Mouse (Mus musculus) brain, embryonic 18.5 days (tissue): ENCODE results near the gene Prkcg.

Source experiments
- DNase-seq: peaks from one replicate; pipeline ENCODE4 v3.0.0-alpha.2; 2012; ENCODE audit warnings: low read depth, low spot score

The Prkcg gene

DNA sequence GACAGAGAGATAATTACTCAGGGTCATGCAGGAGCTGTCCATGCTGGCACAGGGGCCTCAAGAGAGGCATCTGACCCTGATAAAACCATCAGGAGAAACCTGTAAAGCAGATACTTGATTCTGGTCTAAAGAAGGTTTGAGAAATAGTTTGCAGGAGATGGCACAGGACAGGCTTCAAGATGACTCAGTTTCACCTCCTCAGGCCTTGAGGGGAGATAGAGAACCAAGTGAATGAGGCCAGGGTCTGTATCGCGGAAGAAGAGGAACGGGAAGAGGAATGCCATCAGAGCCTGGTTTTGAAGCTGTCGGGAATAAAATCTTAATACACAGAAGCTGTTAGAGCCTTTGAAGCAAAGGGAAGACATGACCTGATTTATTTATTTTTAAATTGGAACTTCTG lies 28.7 kb downstream of the Prkcg start:
- no peak for DNase-seq

DNA sequence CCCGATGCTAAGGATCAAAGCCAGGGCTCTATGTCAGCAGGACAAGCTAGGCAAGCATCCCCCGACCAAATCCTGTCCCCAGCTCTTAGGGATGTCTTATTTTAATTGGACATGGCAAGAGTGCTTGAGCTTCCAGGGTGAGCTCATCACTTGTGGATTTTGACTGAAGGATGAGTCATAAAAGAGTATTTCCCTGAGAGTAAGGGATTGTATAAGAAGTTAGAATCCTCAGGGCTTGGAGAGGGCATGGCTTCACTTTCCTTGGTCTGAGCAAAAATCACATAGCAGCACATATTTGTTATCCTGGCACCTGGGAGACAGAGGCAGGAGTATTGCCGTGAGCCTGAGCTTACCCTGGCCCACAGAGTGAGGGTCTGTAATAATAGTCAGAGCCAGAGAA lies 31.9 kb downstream of the Prkcg start:
- no peak for DNase-seq

DNA sequence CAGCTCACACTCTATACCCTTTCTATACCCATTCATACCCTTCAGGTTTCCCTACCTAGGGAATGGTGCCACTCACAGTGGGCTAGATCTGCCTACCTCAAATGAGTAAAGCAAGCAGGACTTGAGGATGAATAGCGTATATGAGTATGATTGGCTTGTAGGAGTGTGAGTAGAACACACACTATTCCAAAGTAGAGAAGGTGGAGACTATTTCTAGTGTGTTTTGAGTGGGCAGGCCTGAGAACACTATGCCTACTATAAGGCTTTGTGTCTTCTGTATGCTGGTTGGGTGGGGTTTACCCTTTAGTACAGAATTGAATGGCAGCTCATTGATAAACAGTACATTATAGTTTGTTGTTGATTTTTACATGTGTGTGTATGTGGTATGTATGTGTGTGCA lies 34.8 kb downstream of the Prkcg start:
- no peak for DNase-seq

DNA sequence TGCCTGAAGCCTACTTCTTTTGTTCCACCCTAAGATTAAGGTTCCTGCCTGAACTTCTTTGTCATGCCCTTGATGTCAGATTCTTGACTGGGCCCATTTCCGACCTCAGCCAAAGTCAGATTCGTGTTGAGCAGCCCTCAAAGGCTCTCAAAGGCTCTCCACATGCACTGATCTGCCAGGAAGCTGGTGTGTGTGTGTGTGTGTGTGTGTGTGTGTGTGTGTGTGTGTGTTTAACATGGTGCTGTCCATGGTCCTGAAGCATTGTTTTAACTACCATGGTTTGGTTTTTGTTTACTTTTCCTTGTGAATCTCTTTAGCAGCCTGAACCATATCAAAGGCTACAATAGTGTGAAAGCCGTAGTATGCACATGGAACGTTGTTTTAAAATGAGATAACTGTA lies 39.0 kb downstream of the Prkcg start:
- no peak for DNase-seq

DNA sequence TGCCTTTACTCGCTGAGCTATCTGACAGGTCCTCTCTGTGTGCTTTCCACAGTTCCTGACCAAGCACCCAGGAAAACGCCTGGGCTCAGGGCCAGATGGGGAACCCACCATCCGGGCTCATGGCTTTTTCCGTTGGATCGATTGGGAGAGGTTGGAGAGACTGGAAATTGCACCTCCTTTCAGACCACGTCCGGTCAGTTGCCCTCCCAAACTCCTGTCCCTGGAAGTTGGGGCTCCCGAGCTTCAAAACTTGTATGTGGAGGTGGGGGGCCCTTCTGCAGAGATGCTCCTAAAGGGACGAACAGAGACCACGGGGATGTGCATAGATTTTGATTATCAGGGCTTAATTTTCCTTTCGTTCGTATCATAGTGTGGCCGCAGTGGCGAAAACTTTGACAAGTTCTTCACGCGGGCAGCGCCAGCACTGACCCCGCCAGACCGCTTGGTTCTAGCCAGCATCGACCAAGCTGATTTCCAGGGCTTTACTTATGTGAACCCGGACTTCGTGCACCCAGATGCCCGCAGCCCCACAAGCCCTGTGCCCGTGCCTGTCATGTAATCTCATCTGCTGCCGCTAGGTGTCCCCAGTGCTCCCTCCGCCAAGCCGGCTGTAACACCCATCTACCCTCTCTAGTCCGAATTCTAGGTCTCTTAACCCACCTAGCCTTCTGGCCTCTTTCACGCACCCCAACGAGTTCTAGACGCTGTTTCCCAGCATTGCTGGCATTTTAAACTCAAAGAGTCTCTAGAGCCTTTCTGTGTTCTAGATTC lies 41.0 kb downstream of the Prkcg start:
- DNase-seq = no peak

DNA sequence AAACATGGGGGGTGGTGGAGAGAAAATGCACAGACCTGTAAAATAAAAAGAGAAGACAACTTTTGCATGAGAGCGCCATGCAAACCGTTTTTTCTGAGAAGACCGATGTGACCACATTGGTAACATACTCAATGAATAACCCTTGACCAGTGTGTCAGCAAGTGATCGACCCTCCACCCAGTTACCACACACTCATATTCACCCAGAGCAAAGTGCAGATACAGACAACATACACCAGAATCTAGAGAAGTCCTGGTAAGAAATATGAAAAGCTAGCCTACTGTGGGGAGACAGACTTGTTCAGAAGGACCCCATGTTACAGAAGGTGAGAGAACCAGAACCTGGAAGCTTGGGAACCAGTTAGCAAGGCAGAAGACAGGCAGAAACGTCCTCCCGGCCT lies 42.2 kb downstream of the Prkcg start:
- no peak for DNase-seq

DNA sequence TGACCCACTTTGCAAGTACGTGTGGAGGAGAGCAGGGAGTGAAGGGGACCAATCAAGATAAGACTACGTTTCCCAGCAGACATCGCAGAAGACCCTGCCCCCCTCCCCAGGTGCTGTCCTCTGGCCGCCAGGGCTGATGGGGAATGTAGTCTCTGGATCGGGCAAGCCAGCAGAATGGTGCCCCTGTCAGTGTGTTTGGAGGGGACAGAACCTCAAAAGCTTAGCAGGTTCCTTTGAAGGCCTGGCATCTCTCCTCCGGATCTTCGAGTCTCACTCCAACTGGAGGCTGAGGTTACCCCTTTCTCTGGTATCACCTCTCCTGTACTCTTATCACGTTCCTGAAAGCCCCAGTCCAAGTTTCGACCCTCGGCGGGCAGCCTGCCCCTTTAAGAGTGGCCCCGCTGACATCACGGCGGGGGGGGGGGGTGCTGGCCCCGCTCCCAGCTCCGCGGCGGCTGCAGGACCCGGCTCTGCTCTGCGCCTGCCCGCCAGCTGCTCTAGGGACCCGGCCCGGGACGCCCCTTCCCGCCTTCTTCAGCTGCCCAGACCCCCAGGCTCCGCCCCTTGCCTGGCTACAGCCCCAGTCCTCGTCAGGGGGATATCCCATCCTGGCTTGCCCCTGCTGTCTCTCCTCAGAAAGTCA lies 42.7 kb downstream of the Prkcg start:
- peak; percentile 78 for DNase-seq

DNA sequence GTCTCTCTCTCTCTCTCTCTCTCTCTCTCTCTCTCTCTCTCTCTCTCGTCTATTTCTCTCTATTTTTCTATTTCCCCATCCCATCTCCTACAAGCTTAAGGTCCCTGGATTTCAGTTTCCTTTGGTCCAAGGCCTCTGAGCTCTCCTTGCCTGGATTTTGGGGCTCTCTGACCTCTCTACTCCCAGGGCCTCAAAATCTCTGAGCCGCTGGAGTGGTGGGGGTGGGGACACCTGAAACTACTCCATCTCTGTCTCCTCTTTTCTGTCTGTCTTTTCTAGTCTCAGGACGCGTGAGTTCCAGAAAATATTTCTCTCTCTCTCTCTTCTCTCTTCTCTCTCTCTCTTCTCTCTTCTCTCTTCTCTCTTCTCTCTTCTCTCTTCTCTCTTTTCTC lies 43.2 kb downstream of the Prkcg start:
- no peak for DNase-seq

DNA sequence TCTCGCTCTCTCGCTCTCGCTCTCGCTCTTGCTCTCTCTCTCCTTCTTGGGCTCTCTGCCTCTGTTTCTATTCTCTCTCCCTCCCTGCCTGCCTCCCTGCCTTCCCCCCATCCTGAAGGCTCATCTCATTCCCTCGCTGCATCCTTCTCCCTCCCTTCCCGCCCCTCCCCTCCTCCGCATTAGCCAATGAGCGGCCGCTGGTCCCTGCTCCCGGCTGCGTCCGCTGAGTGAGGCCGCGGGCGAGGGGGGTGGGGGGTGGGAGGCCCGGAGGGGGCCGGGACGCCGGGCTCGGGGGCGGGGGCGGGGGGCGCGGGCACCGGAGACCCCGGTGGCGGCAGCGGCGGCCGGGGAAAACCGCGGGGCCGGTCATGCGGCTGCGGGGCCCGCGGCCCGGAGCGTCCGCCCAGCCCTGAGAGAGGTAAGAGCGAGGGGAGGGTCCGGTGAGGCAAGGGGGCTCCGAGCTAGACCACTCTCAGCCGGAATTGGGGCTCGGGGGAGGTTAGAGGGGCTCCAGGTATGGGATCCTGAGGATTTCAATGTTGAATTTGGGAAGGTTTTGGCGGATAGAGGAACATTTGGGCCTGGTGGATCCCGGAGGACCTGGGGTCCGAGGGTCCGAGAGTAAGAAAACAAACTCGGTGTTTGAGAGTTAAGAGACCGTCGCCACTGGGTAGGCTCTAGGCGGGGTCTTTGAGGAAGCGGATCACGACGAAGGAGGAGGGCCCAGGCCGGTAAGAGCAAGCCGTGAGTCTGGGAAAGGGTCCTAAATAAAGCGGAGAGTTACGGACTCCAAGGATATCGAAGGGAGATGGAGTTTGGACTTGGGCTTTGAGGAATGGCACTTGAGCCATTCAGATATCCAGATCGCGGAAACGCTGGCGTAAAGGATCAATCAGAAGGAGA lies 43.9 kb downstream of the Prkcg start, which contains the start of gene Cacng7:
Gene Cacng7 (plus strand): TSS at position 337 of the 903 bp plus-strand sequence.
- peak; percentile 68 for DNase-seq

DNA sequence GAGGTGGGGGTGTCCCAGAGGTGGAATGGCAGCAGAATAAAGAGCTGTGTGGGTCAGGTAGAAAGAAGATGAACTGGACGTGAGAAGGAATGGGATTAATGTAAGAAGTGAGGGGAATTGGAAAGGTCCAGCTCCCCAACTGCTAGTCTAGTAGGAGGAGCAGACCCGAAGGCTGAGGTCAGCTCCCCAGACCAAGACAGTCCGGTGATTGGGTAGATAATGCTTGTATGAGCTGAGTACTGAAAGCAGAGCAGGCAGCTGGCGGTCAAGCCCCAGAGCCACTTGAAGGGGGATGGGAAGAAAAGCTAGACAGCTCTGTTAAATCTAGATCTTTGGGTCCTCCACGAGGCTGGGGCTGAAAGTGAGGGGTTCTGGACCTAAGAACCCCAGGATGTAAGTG lies 44.6 kb downstream of the Prkcg start:
- no peak for DNase-seq

DNA sequence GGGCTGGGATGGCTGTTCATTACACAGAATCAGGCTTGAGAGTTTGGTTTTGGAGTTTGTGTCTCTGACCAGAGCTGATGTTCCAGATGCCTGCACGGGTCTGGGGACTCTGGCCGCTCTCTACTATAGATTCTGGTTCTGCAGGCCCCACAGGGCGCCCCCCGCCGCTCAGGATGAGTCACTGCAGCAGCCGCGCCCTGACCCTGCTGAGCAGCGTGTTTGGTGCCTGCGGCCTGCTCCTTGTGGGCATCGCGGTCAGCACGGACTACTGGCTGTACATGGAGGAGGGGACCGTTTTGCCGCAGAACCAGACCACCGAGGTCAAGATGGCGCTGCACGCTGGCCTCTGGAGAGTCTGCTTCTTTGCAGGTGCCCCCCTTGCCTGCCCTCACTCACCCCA lies 47.4 kb downstream of the Prkcg start:
- no peak for DNase-seq

DNA sequence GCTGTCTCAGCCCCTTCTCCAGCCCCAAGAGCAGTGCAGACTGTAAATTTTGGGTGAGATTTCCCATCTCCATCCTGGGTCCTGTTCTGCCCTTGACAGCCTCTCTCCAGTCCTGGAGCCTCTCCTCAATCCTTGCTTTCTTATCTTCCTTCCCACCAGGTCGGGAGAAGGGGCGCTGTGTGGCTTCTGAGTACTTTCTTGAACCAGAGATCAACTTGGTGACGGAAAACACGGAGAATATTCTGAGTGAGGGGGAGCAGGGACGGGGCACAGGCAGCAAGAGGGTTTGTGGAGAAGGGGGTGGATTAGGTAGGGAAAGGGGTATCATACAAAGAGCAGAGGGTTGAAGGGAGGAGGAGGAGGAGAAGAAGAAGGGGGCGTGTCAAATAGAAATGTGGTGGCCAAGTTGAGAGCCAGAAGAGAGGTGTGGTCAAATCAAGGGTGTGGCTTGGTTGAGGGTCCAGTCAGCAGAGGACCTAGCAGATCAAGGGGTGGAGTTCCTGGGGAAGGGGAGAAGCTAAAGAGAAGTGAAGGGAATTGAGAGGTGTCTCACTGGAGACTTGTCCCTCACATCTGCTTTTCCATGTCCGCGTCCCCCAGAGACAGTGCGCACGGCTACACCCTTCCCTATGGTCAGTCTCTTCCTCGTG lies 49.4 kb downstream of the Prkcg start:
- DNase-seq = no peak

DNA sequence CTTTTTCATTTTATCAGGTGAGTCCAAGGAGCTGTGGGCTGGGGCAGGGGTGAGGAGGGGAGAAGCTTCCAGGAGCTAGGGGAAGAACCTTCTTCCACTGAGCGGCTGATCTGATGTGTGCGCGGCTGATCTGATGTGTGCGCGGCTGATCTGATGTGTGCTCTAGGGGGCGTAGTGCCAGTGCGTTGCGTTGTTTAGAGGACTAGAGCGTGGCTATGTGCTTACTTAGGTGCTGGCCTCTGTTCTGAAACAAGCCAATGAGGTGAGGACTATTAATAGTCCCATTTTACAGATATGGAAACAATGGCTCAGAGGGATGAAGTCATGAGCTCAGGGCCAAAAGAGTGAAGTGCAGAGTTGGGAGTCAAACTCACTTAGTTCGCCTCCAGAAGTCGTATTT lies 50.0 kb downstream of the Prkcg start:
- DNase-seq = no peak

DNA sequence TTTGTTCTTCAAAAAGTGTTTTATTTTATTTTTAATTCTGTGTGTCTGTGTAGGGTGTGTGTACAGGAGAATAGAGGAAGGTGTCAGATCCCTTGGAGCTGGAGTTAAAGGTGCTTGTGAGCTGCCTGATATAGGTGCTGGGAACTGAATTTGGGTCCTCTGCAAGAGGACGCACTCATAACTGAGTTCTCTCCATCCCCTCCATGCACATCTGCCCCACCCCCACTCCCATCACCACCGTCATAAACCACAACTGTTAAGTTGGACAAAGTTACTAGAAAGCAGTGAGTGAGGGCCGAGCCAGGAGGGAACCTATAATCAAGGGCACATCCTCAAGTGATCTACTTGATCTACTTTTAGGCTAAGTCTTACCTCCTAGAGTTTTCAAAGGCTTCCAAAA lies 54.9 kb downstream of the Prkcg start:
- no peak for DNase-seq

DNA sequence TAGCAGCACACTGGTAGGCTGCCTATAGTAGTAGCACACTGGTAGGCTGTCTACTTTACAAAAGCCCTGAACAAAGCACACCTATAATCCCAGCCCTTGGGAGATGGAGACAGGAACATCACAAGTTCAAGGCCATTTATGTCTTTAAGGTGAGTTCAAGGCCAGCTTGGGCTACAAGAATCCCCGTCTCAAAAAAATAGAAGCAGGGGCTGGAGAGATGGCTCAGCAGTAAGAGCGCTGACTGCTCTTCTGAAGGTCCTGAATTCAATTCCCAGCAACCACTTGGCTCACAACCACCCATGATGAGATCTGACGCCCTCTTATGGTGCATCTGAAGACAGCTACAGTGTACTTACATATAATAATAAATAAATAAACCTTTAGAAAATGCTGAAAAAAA lies 56.3 kb downstream of the Prkcg start:
- DNase-seq = no peak

DNA sequence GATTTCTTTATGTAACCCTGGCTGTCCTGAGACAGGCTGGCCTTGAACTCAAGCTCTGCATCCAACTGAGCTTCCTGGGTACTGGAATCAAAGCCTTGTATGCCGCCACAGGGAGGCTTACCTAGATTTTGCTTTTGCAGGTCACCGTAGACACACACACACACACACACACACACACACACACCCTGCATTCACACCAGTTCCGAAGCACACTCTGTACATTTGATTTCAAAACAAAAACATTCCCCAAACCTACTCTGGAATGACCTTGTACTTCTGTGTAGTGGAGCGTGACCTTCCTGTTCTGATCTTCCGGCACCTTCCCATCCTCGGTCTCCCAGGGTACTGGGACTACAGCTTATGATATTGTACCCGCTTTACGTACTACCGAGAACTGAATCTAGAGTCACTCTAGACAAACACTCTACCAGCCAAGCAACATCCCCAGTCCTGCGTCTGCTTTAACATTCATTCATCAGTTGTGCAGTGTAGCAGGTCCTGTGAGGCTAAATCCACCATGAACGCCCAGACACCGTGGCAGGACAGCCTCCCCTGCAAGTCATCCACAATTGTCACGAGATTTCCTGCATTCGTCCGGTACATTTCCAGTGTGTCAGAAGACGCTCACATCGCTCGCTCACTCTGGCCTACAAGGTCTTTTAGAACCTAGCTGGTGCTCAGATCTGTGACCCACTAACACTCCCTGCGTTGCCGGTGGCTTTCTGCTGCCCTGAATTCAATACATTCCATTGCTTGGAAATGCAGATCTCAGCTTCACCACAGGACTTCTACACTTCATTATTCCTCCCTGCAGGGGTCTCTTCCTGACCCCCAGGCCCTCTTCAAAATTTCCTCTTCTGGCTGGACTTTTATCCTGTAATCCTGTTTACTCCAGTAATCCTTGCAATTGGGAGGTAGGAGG lies 58.6 kb downstream of the Prkcg start:
- DNase-seq = no peak

DNA sequence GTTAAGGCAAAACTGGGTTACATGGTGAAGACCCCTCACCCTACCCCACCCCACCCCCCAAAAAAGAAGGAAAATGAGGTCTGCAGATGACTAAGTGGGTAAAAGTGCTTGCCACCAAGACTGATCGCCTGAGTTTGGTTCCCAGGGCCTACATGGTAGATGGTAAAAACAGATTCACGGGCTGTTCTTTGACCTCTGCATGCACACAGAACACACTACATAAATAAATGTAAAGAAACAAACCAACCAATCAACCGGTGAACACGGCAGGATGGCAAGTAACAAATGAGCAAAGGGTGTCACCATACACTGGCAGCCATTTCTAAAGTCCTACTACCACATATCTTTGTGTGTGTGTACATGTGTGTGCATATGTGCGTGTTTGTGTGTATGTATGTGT lies 59.3 kb downstream of the Prkcg start:
- no peak for DNase-seq

DNA sequence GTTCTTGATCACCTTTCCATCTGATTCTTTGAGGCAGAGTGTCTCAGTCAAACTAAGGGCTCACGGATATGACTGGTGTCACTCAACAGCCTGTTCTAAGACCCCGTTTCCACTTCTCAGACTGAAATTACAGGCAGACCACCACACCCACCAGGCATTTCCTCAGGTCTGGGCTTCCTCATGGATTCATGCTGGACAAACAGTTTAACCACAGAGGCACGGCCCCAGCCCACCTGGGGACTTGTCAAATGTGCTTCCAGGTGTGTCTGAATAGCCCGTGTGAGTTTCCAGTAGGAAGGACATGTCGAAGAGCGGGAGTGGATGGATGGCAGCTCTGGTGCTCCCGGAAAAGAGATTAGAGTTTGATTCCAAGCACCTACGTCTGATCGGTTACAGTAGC lies 60.8 kb downstream of the Prkcg start:
- no peak for DNase-seq

DNA sequence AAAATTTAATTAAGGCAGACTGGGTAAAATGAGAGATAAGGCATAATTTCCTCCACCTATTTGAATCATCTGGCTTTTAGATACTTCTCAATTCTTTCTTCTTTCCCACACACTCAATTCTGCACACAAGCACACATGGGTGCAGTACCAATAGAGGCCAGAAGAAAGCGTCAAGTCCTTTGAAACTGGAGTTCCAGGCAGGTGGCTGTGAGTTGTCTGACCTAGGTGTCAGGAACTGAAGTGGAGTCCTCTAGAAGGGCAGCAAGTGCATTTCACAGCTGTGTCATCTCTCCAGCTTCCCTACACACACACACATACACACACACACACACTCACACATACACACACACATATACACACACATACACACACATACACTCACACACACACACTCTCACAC lies 62.6 kb downstream of the Prkcg start:
- no peak for DNase-seq

DNA sequence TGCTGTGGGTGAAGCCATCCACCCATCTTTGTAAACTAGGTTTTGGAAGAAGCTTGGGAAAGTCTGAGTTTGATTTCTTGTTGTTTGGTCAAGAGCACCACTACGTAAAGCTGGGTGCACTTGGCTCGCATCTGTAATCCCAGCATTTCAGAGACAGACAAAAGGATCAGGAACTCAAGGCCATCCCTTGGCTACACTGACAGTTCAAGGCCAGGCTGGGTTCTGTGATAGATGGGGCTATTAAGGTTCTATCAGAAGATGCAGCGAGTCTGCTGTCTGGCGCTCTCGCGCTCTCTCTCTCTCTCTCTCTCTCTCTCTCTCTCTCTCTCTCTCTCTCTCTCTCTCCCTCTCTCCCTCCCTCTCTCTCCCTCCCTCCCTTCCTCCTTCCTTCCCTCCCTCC lies 65.9 kb downstream of the Prkcg start:
- DNase-seq = no peak

DNA sequence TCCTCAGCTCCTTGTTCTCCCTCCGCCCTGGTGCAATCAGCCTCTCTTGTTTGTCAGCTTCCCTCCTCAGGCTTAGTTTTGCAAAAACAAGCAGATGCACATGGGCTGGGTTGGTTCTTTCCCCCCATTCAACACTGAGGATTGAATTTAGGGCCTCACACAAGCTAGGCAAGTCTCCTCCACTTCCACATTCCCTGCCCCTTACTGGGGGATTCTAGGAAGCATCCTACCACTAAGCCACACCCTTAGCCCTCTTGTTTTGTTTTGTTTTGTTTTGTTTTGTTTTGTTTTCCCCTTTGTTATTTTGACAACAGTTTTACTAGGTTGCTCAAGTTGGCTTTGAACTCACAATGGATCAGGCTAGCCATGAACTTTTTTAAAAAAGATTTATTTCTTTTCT lies 71.7 kb downstream of the Prkcg start:
- no peak for DNase-seq
